Mouse (Mus musculus) small intestine, adult 2 months (tissue): ENCODE results near the gene Sgpl1.

Experiments
- CTCF ChIP-seq: fragments of 200-500 bp; IDR thresholded peaks from 2 replicates; pipeline ENCODE4 v1.5.1; 2012; ENCODE audit warnings: low read depth, mild to moderate bottlenecking, control low read depth, inconsistent platforms, low read length, moderate library complexity, mixed read lengths; ENCODE audit not compliant: insufficient replicate concordance, insufficient read length; ENCODE audit errors: extremely low read depth
- POLR2A ChIP-seq: fragments of 200-500 bp; IDR thresholded peaks from 2 replicates; pipeline ENCODE4 v1.6.1; 2012; ENCODE audit warnings: low read depth, mild to moderate bottlenecking, control low read depth, inconsistent platforms, low read length, moderate library complexity

DNA sequence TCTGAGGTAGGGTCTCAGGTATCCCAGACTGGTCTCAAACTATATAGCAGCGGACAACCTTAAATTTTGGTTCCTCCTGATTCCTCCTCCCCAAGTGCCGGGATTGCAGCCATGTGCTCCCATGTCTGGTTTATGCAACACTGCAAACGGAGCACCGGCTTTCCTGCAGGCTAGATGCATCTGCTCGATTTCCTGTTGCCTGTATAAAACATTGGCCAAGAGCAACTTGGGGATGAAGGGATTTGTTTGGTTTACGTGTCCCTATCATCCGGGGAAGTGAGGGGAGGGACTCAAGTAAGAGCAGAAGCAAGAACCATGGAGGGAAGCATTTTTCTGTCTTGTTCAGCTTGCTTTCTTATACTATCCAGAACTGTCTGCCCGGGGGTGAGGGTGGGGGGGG lies 47.7 kb upstream of the Sgpl1 start:
- TF ChIP-seq CTCF = no peak
- TF ChIP-seq POLR2A = no peak
